Mouse (Mus musculus): ENCODE data around the gene Ms4a3.

- TF ChIP-seq CTCF (IDR thresholded peaks at IDR 0.05) (no peak), EP300 (IDR thresholded peaks at IDR 0.05) (no peak)
Observed at GRCm38 (mm10) chr19:11589205-11589604, 51.4 kb downstream of the Ms4a3 start.
